Mouse (Mus musculus) midbrain, embryonic 13.5 days (tissue): ENCODE data around the gene Insrr. TPM values are rescaled to one million over a fixed set of nuclear protein-coding genes. Genes with fewer than 3 reads are reported as not detected.

Experiments
- ATAC-seq: fragments of 200-750 bp; cut with Nextera tagmentation; 2 replicates; pipeline ENCODE4 v1.8.0; 2017; ENCODE audit warnings: mild to moderate bottlenecking, moderate TSS enrichment, moderate library complexity
- H3K27ac ChIP-seq: fragments of 300-500 bp; sonication (generic); 2 replicates; pipeline ENCODE4 v1.5.1; 2015; ENCODE audit warnings: inconsistent platforms, mild to moderate bottlenecking, moderate library complexity
- H3K27me3 ChIP-seq: fragments of 300-500 bp; sonication (generic); 2 replicates; pipeline ENCODE4 v1.6.1; 2015; ENCODE audit warnings: mild to moderate bottlenecking, inconsistent platforms
- H3K36me3 ChIP-seq: fragments of 300-500 bp; sonication (generic); 2 replicates; pipeline ENCODE4 v1.6.1; 2015; ENCODE audit warnings: mild to moderate bottlenecking, inconsistent platforms
- H3K4me1 ChIP-seq: fragments of 300-500 bp; sonication (generic); replicated peaks from 2 replicates; pipeline ENCODE4 v1.6.1; 2015; ENCODE audit warnings: inconsistent platforms
- H3K4me2 ChIP-seq: fragments of 300-500 bp; sonication (generic); replicated peaks from 2 replicates; pipeline ENCODE4 v1.6.1; 2015; ENCODE audit warnings: moderate library complexity, mild to moderate bottlenecking, inconsistent platforms
- H3K4me3 ChIP-seq: fragments of 300-500 bp; sonication (generic); replicated peaks from 2 replicates; pipeline ENCODE4 v1.5.1; 2015; ENCODE audit warnings: mild to moderate bottlenecking, inconsistent platforms
- H3K9ac ChIP-seq: fragments of 300-500 bp; sonication (generic); replicated peaks from 2 replicates; pipeline ENCODE4 v1.6.1; 2015; ENCODE audit warnings: mild to moderate bottlenecking, inconsistent platforms
- H3K9me3 ChIP-seq: fragments of 300-500 bp; sonication (generic); 2 replicates; pipeline ENCODE4 v1.6.1; 2016; ENCODE audit warnings: mild to moderate bottlenecking, inconsistent platforms
- WGBS: fragments of 180-500 bp; shearing (Covaris S2); methylation state at CpG from one replicate; pipeline ENCODE4 v1.1.7; 2015; 5-methylcytosine and 5-hydroxymethylcytosine counted together
- polyA plus RNA-seq: library from polyadenylated mRNA; unstranded; fragments of >200 nt; fragmentation: Nextera tagmentation; extraction: Ambion mirVana; gene quantifications from 2 replicates; pipeline ENCODE4 v1.2.1, GENCODE M21; 2015

Insrr gene
- polyA plus RNA-seq: 0.82 and 0.87 TPM in 2 replicates

- H3K4me1 ChIP-seq: peaks cover 35% of the 10 kb centered on the region
- ATAC-seq: no peak
These were observed at the start of gene Insrr for GRCm38 (mm10) chr3:87796736-87797334. Insrr (plus strand) TSS chr3:87796951.

GRCm38 (mm10) chr3:87748431-87748830 is 48.3 kb upstream of the Insrr start, which contains the start of gene Lrrc71:
Lrrc71 (minus strand) TSS chr3:87748625.
- Histone ChIP-seq H3K4me3 (no peak within 1 kb of the TSS), H3K36me3 (no peaks in the 10 kb centered on the region), H3K4me1 (peaks cover 15% of the 10 kb centered on the region), H3K27ac (no peak within 1 kb of the TSS), H3K27me3 (peaks cover under 1% of the 10 kb centered on the region; the same call in 1 of the 2 replicates), H3K9me3 (no peaks in the 10 kb centered on the region), H3K9ac (no peak within 1 kb of the TSS), H3K4me2 (no peak within 1 kb of the TSS)
- peak; percentile 44; the same call in 1 of the 2 replicates for ATAC-seq
- WGBS: 42% methylated on average over 13 of the region's 13 CpGs

More at GRCm38 (mm10) chr3:87796736-87797334, at the start of gene Insrr:
- peaks cover 97% of the 10 kb centered on the region for H3K27me3 ChIP-seq
- WGBS: under 1% methylated on average over 29 of the region's 29 CpGs
- peak within 1 kb of the TSS; percentile 46 for H3K9ac ChIP-seq
- H3K4me3 ChIP-seq: peak within 1 kb of the TSS; percentile 29
- no peaks in the 10 kb centered on the region for H3K9me3 ChIP-seq
- no peak within 1 kb of the TSS for H3K27ac ChIP-seq
- H3K36me3 ChIP-seq: no peaks in the 10 kb centered on the region
- peak within 1 kb of the TSS; percentile 59 for H3K4me2 ChIP-seq

- Histone ChIP-seq H3K9me3 (no peaks in the 10 kb centered on the region), H3K4me2 (no peak overlapping the region), H3K27me3 (peaks cover 7% of the 10 kb centered on the region; the same call in 1 of the 2 replicates), H3K9ac (no peak overlapping the region), H3K36me3 (no peaks in the 10 kb centered on the region), H3K4me1 (peaks cover 15% of the 10 kb centered on the region), H3K4me3 (no peak overlapping the region), H3K27ac (no peak overlapping the region)
- ATAC-seq: no peak
- 27% methylated on average over 5 of the region's 5 CpGs for WGBS
These were observed 47.7 kb upstream of the Insrr start for GRCm38 (mm10) chr3:87749036-87749435.

GRCm38 (mm10) chr3:87749977-87750376 is 46.8 kb upstream of the Insrr start:
- Histone ChIP-seq H3K9ac (no peak overlapping the region), H3K4me2 (no peak overlapping the region), H3K27ac (no peak overlapping the region), H3K27me3 (peaks cover 16% of the 10 kb centered on the region), H3K9me3 (no peaks in the 10 kb centered on the region), H3K36me3 (no peaks in the 10 kb centered on the region), H3K4me1 (peaks cover 11% of the 10 kb centered on the region), H3K4me3 (no peak overlapping the region)
- no peak for ATAC-seq
- WGBS: 91% methylated on average over 12 of the region's 12 CpGs

- Histone ChIP-seq H3K4me2 (no peak overlapping the region), H3K4me1 (peaks cover 12% of the 10 kb centered on the region; the same call in 1 of the 2 replicates), H3K9me3 (no peaks in the 10 kb centered on the region), H3K9ac (no peak overlapping the region), H3K4me3 (no peak overlapping the region), H3K36me3 (no peaks in the 10 kb centered on the region), H3K27ac (no peak overlapping the region), H3K27me3 (peaks cover 24% of the 10 kb centered on the region)
- ATAC-seq: no peak
- WGBS: 86% methylated on average over 3 of the region's 3 CpGs
These were observed 44.2 kb upstream of the Insrr start for GRCm38 (mm10) chr3:87752567-87752966.

- H3K27me3 ChIP-seq: peaks cover 27% of the 10 kb centered on the region
- WGBS: 85% methylated on average over 13 of the region's 13 CpGs
- ATAC-seq: no peak
These were observed 42.9 kb upstream of the Insrr start for GRCm38 (mm10) chr3:87753829-87754228.

GRCm38 (mm10) chr3:87755964-87756363 is 40.8 kb upstream of the Insrr start:
- peaks cover 27% of the 10 kb centered on the region for H3K27me3 ChIP-seq
- 3% methylated on average over 24 of the region's 24 CpGs for WGBS

More at GRCm38 (mm10) chr3:87753829-87754228, 42.9 kb upstream of the Insrr start:
- H3K27ac ChIP-seq: no peak overlapping the region
- H3K4me3 ChIP-seq: no peak overlapping the region
- no peak overlapping the region for H3K4me2 ChIP-seq
- no peaks in the 10 kb centered on the region for H3K36me3 ChIP-seq
- no peaks in the 10 kb centered on the region for H3K9me3 ChIP-seq
- no peak overlapping the region for H3K9ac ChIP-seq
- H3K4me1 ChIP-seq: peaks cover 9% of the 10 kb centered on the region; the same call in 1 of the 2 replicates

GRCm38 (mm10) chr3:87756488-87756887 is 40.3 kb upstream of the Insrr start:
- H3K4me2 ChIP-seq: peak overlapping the region; percentile 51
- peaks cover 27% of the 10 kb centered on the region for H3K27me3 ChIP-seq
- H3K27ac ChIP-seq: no peak overlapping the region
- peak; percentile 41 for ATAC-seq
- no peaks in the 10 kb centered on the region for H3K9me3 ChIP-seq
- no peaks in the 10 kb centered on the region for H3K36me3 ChIP-seq
- peaks cover 9% of the 10 kb centered on the region; the same call in 1 of the 2 replicates for H3K4me1 ChIP-seq
- peak overlapping the region; percentile 23 for H3K4me3 ChIP-seq
- 57% methylated on average over 20 of the region's 20 CpGs for WGBS
- peak overlapping the region; percentile 45; the same call in 1 of the 2 replicates for H3K9ac ChIP-seq

More at GRCm38 (mm10) chr3:87755964-87756363, 40.8 kb upstream of the Insrr start:
- peaks cover 9% of the 10 kb centered on the region; the same call in 1 of the 2 replicates for H3K4me1 ChIP-seq
- peak overlapping the region; percentile 23 for H3K4me3 ChIP-seq
- no peak overlapping the region for H3K27ac ChIP-seq
- H3K4me2 ChIP-seq: peak overlapping the region; percentile 51
- peak; percentile 86 for ATAC-seq
- no peaks in the 10 kb centered on the region for H3K36me3 ChIP-seq
- H3K9me3 ChIP-seq: no peaks in the 10 kb centered on the region
- H3K9ac ChIP-seq: peak overlapping the region; percentile 45

GRCm38 (mm10) chr3:87758641-87759040 is 38.1 kb upstream of the Insrr start:
- WGBS: 54% methylated on average over 4 of the region's 5 CpGs

GRCm38 (mm10) chr3:87761408-87762375 is 35.1 kb upstream of the Insrr start:
- Histone ChIP-seq H3K9me3 (no peaks in the 10 kb centered on the region), H3K36me3 (no peaks in the 10 kb centered on the region), H3K4me1 (peaks cover 8% of the 10 kb centered on the region), H3K27me3 (peaks cover 26% of the 10 kb centered on the region), H3K4me2 (no peak overlapping the region), H3K4me3 (no peak overlapping the region), H3K9ac (no peak overlapping the region), H3K27ac (no peak overlapping the region)
- no peak for ATAC-seq
- 79% methylated on average over 20 of the region's 20 CpGs for WGBS

More at GRCm38 (mm10) chr3:87758641-87759040, 38.1 kb upstream of the Insrr start:
- no peak overlapping the region for H3K4me3 ChIP-seq
- no peak overlapping the region for H3K27ac ChIP-seq
- H3K9me3 ChIP-seq: no peaks in the 10 kb centered on the region
- no peak for ATAC-seq
- peaks cover 28% of the 10 kb centered on the region for H3K27me3 ChIP-seq
- H3K9ac ChIP-seq: no peak overlapping the region
- H3K36me3 ChIP-seq: no peaks in the 10 kb centered on the region
- no peak overlapping the region for H3K4me2 ChIP-seq
- peaks cover 12% of the 10 kb centered on the region for H3K4me1 ChIP-seq

GRCm38 (mm10) chr3:87763202-87763601 is 33.5 kb upstream of the Insrr start:
- H3K4me3 ChIP-seq: no peak overlapping the region
- no peak for ATAC-seq
- peaks cover 8% of the 10 kb centered on the region for H3K4me1 ChIP-seq
- H3K9ac ChIP-seq: no peak overlapping the region
- peaks cover 37% of the 10 kb centered on the region for H3K27me3 ChIP-seq
- H3K4me2 ChIP-seq: no peak overlapping the region
- no peaks in the 10 kb centered on the region for H3K36me3 ChIP-seq
- 75% methylated on average over 4 of the region's 4 CpGs for WGBS
- H3K27ac ChIP-seq: no peak overlapping the region
- no peaks in the 10 kb centered on the region for H3K9me3 ChIP-seq
